Comparison of ENCODE assay signal across 15 mouse cellular contexts in genomic region chr15:24725170-24725569, GRCm38 (mm10).
DNase-seq lines count a peak whose midpoint lies in the region; ATAC-seq and TF ChIP-seq lines count a peak whose summit lies in the region.
"Had no signal": no experiment of that assay in that cellular context is flagged by ENCODE, and none has a peak within 500 bp of the region (broad histone marks: within the 10 kb centered on the region; RNA-seq: fewer than 3 reads in every experiment).

No protein-coding gene starts in this region.

- H3K36me3 ChIP-seq in midbrain, embryonic 11.5 days (ENCODE audit: control insufficient read depth, insufficient read depth, low read length) = no peaks in the 10 kb centered on the region
- no peaks in the 10 kb centered on the region for H3K36me3 ChIP-seq in midbrain, postnatal 0 days (ENCODE audit: insufficient read depth, low read length)
- H3K36me3 ChIP-seq in testis, adult 2 months (ENCODE audit: control insufficient read depth, insufficient read depth, low read length) = no peaks in the 10 kb centered on the region
- H3K36me3 ChIP-seq: forebrain, embryonic 10.5 days; G1E; hindbrain, embryonic 15.5 days had no signal

- no peaks in the 10 kb centered on the region for H3K27me3 ChIP-seq in midbrain, embryonic 11.5 days (ENCODE audit: control insufficient read depth, insufficient read depth, low read length)
- no peaks in the 10 kb centered on the region for H3K27me3 ChIP-seq in midbrain, postnatal 0 days (ENCODE audit: insufficient read depth, low read length)
- H3K27me3 ChIP-seq in testis, adult 2 months (ENCODE audit: control insufficient read depth, insufficient read depth, low read length) = no peaks in the 10 kb centered on the region
- H3K27me3 ChIP-seq: CH12.LX; hindbrain, embryonic 15.5 days; Patski had no signal

- 86% methylated on average over 4 of the region's 4 CpGs for WGBS in midbrain, embryonic 11.5 days
- 93% methylated on average over 4 of the region's 4 CpGs for WGBS in midbrain, postnatal 0 days

- no peak overlapping the region for H3K9ac ChIP-seq in midbrain, embryonic 11.5 days (ENCODE audit: low read length)
- H3K9ac ChIP-seq in midbrain, postnatal 0 days (replicated peaks; ENCODE audit: low read length, poor library complexity, severe bottlenecking) = no peak overlapping the region
- H3K9ac ChIP-seq: hindbrain, embryonic 15.5 days had no signal

- ATAC-seq in midbrain, embryonic 11.5 days (ENCODE audit: low FRiP score) = 0 out of 2 replicates have a peak, but pooled peaks have one; percentile 5
- ATAC-seq in midbrain, postnatal 0 days (ENCODE audit: low FRiP score) = no peak

- no peak for TF ChIP-seq POLR2A in testis, adult 2 months (IDR thresholded peaks at IDR 0.05; ENCODE audit: control insufficient read depth, low read depth, low read length)

- H3K4me3 ChIP-seq in midbrain, embryonic 11.5 days (ENCODE audit: low read depth, low read length) = no peak overlapping the region
- H3K4me3 ChIP-seq in midbrain, postnatal 0 days (ENCODE audit: low read depth, low read length) = no peak overlapping the region
- peak overlapping the region; percentile 67 for H3K4me3 ChIP-seq in testis, adult 2 months (ENCODE audit: control insufficient read depth, low read depth, low read length)
- H3K4me3 ChIP-seq: forebrain, embryonic 10.5 days; heart, adult 2 months; hindbrain, embryonic 15.5 days had no signal

- TF ChIP-seq CTCF in midbrain, postnatal 0 days (IDR thresholded peaks at IDR 0.05) = no peak
- TF ChIP-seq CTCF in testis, adult 2 months (IDR thresholded peaks at IDR 0.05; ENCODE audit: control insufficient read depth, insufficient read depth, insufficient replicate concordance, low read depth, low read length) = no peak

- H3K4me1 ChIP-seq in midbrain, embryonic 11.5 days (ENCODE audit: control insufficient read depth, insufficient read depth, low read length) = no peaks in the 10 kb centered on the region
- H3K4me1 ChIP-seq in midbrain, postnatal 0 days (ENCODE audit: insufficient read depth, low read length) = no peaks in the 10 kb centered on the region
- H3K4me1 ChIP-seq in testis, adult 2 months (ENCODE audit: control insufficient read depth, insufficient read depth, low read length) = 0 out of 2 replicates have a peak, but pooled peaks cover 3% of the 10 kb centered on the region
- H3K4me1 ChIP-seq: forebrain, embryonic 10.5 days; hindbrain, embryonic 15.5 days had no signal

- no peak overlapping the region for H3K27ac ChIP-seq in midbrain, embryonic 11.5 days (ENCODE audit: low read depth, low read length)
- no peak overlapping the region for H3K27ac ChIP-seq in midbrain, postnatal 0 days (ENCODE audit: low read depth, low read length)
- no peak overlapping the region for H3K27ac ChIP-seq in testis, adult 2 months (ENCODE audit: control insufficient read depth, insufficient read depth, low read depth, low read length)
- H3K27ac ChIP-seq: forebrain, embryonic 10.5 days; heart, adult 2 months; hindbrain, embryonic 15.5 days had no signal

- H3K9me3 ChIP-seq in midbrain, embryonic 11.5 days (ENCODE audit: control insufficient read depth, low read length) = no peaks in the 10 kb centered on the region
- H3K9me3 ChIP-seq in midbrain, postnatal 0 days (ENCODE audit: low read length) = no peaks in the 10 kb centered on the region
- H3K9me3 ChIP-seq: forebrain, embryonic 10.5 days; hindbrain, embryonic 15.5 days had no signal

- H3K4me2 ChIP-seq in midbrain, embryonic 11.5 days = no peak overlapping the region
- no peak overlapping the region for H3K4me2 ChIP-seq in midbrain, postnatal 0 days (ENCODE audit: low read depth, low read length, poor library complexity, severe bottlenecking)
- H3K4me2 ChIP-seq: heart, embryonic 11.5 days; hindbrain, embryonic 15.5 days had no signal

- peak; percentile 79 for DNase-seq in heart, adult 11 months
- no peak for DNase-seq in heart, adult 9 months (ENCODE audit: low spot score in 2 of 2)
- no peak for DNase-seq in midbrain, embryonic 11.5 days (ENCODE audit: low spot score, missing footprints)
- no peak for DNase-seq in midbrain, postnatal 0 days (ENCODE audit: low spot score)
- no peak for DNase-seq in testis, postnatal 10 days (ENCODE audit: low spot score)
- DNase-seq in yolk sac, embryonic 10.5 days (ENCODE audit: low spot score) = no peak
- DNase-seq: B cell, adult 2 months; heart, adult 2 months had no signal
